Mouse (Mus musculus) limb, embryonic 15.5 days (tissue): Measurements from ENCODE around the gene Rnf4. TPM values are rescaled to one million over a fixed set of nuclear protein-coding genes. Genes with fewer than 3 reads are reported as not detected.

Source experiments
- ATAC-seq: fragments of 200-750 bp; cut with Nextera tagmentation; 2 replicates; pipeline ENCODE4 v1.8.0; 2017; ENCODE audit warnings: low read depth, moderate TSS enrichment; ENCODE audit not compliant: insufficient number of reproducible peaks, low FRiP score, low TSS enrichment
- H3K27ac ChIP-seq: fragments of 300-500 bp; sonication (generic); 2 replicates; pipeline ENCODE4 v1.5.1; 2015; ENCODE audit warnings: moderate library complexity, mild to moderate bottlenecking, inconsistent platforms
- H3K27me3 ChIP-seq: fragments of 300-500 bp; sonication (generic); 2 replicates; pipeline ENCODE4 v1.6.1; 2015; ENCODE audit warnings: inconsistent platforms
- H3K36me3 ChIP-seq: fragments of 300-500 bp; sonication (generic); 2 replicates; pipeline ENCODE4 v1.6.1; 2015; ENCODE audit warnings: inconsistent platforms
- H3K4me1 ChIP-seq: fragments of 300-500 bp; sonication (generic); 2 replicates; pipeline ENCODE4 v1.6.1; 2015; ENCODE audit warnings: inconsistent platforms
- H3K4me2 ChIP-seq: fragments of 300-500 bp; sonication (generic); 2 replicates; pipeline ENCODE4 v1.6.1; 2015; ENCODE audit warnings: mild to moderate bottlenecking, inconsistent platforms
- H3K4me3 ChIP-seq: fragments of 300-500 bp; sonication (generic); 2 replicates; pipeline ENCODE4 v1.5.1; 2015; ENCODE audit warnings: mild to moderate bottlenecking, inconsistent platforms
- H3K9ac ChIP-seq: fragments of 300-500 bp; sonication (generic); 2 replicates; pipeline ENCODE4 v1.6.1; 2015; ENCODE audit warnings: inconsistent platforms
- H3K9me3 ChIP-seq: fragments of 300-500 bp; sonication (generic); 2 replicates; pipeline ENCODE4 v1.6.1; 2016; ENCODE audit warnings: inconsistent platforms
- WGBS: fragments of 180-500 bp; shearing (Covaris S2); methylation state at CpG from one replicate; pipeline ENCODE4 v1.1.7; 2015; 5-methylcytosine and 5-hydroxymethylcytosine counted together
- polyA plus RNA-seq: library from polyadenylated mRNA; unstranded; fragments of >200 nt; fragmentation: Nextera tagmentation; extraction: Ambion mirVana; gene quantifications from 2 replicates; pipeline ENCODE4 v1.2.1, GENCODE M21; 2015

Rnf4 gene
- polyA plus RNA-seq, 1 experiment from 2014 or later, result 151 TPM

- H3K4me1 ChIP-seq, result no peaks in the 10 kb centered on the region
- H3K9me3 ChIP-seq, result no peaks in the 10 kb centered on the region
- no peak overlapping the region for H3K27ac ChIP-seq
- no peak overlapping the region for H3K4me3 ChIP-seq
- 97% methylated on average over 5 of the region's 5 CpGs for WGBS
- H3K9ac ChIP-seq, result no peak overlapping the region
- no peaks in the 10 kb centered on the region for H3K27me3 ChIP-seq
- peaks cover 8% of the 10 kb centered on the region; the same call in 1 of the 2 replicates for H3K36me3 ChIP-seq
- ATAC-seq, result no peak
- H3K4me2 ChIP-seq, result no peak overlapping the region
These were observed 49.5 kb downstream of the Rnf4 start for GRCm38 (mm10) chr5:34385616-34386015.

GRCm38 (mm10) chr5:34386744-34387143 lies 50.7 kb downstream of the Rnf4 start:
- Histone ChIP-seq H3K9me3 (no peaks in the 10 kb centered on the region), H3K27ac (no peak overlapping the region), H3K4me3 (no peak overlapping the region), H3K36me3 (peaks cover 8% of the 10 kb centered on the region; the same call in 1 of the 2 replicates), H3K4me1 (no peaks in the 10 kb centered on the region), H3K4me2 (no peak overlapping the region), H3K9ac (no peak overlapping the region), H3K27me3 (no peaks in the 10 kb centered on the region)
- no peak for ATAC-seq
- 95% methylated on average over 2 of the region's 2 CpGs for WGBS

- Histone ChIP-seq H3K4me2 (no peak overlapping the region), H3K27me3 (no peaks in the 10 kb centered on the region), H3K9ac (no peak overlapping the region), H3K4me1 (0 out of 2 replicates have a peak, but pooled peaks cover 2% of the 10 kb centered on the region), H3K4me3 (no peak overlapping the region), H3K9me3 (no peaks in the 10 kb centered on the region), H3K27ac (no peak overlapping the region), H3K36me3 (no peaks in the 10 kb centered on the region)
- WGBS, result 93% methylated on average over 8 of the region's 8 CpGs
- ATAC-seq, result no peak
These were observed 57.2 kb downstream of the Rnf4 start for GRCm38 (mm10) chr5:34393251-34393650.

- 90% methylated on average over 1 of the region's 1 CpGs for WGBS
- H3K9me3 ChIP-seq, result no peaks in the 10 kb centered on the region
These were observed 59.3 kb downstream of the Rnf4 start for GRCm38 (mm10) chr5:34395347-34395746.

GRCm38 (mm10) chr5:34395850-34396540 lies 59.9 kb downstream of the Rnf4 start:
- H3K4me1 ChIP-seq, result 0 out of 2 replicates have a peak, but pooled peaks cover 4% of the 10 kb centered on the region
- no peaks in the 10 kb centered on the region for H3K9me3 ChIP-seq
- no peak for ATAC-seq

More at GRCm38 (mm10) chr5:34395347-34395746, 59.3 kb downstream of the Rnf4 start:
- H3K27me3 ChIP-seq, result no peaks in the 10 kb centered on the region
- H3K4me3 ChIP-seq, result no peak overlapping the region
- no peak for ATAC-seq
- no peaks in the 10 kb centered on the region for H3K36me3 ChIP-seq
- H3K9ac ChIP-seq, result no peak overlapping the region
- H3K4me2 ChIP-seq, result no peak overlapping the region
- H3K27ac ChIP-seq, result no peak overlapping the region
- H3K4me1 ChIP-seq, result 0 out of 2 replicates have a peak, but pooled peaks cover 4% of the 10 kb centered on the region

GRCm38 (mm10) chr5:34397866-34398265 lies 61.8 kb downstream of the Rnf4 start:
- Histone ChIP-seq H3K4me3 (no peak overlapping the region), H3K4me2 (no peak overlapping the region), H3K36me3 (no peaks in the 10 kb centered on the region), H3K27ac (no peak overlapping the region), H3K9me3 (no peaks in the 10 kb centered on the region), H3K27me3 (no peaks in the 10 kb centered on the region), H3K9ac (no peak overlapping the region), H3K4me1 (0 out of 2 replicates have a peak, but pooled peaks cover 4% of the 10 kb centered on the region)
- ATAC-seq, result no peak
- 85% methylated on average over 2 of the region's 2 CpGs for WGBS

More at GRCm38 (mm10) chr5:34395850-34396540, 59.9 kb downstream of the Rnf4 start:
- H3K4me2 ChIP-seq, result no peak overlapping the region
- no peaks in the 10 kb centered on the region for H3K36me3 ChIP-seq
- H3K27me3 ChIP-seq, result no peaks in the 10 kb centered on the region
- no peak overlapping the region for H3K4me3 ChIP-seq
- H3K27ac ChIP-seq, result no peak overlapping the region
- 84% methylated on average over 2 of the region's 2 CpGs for WGBS
- no peak overlapping the region for H3K9ac ChIP-seq

- Histone ChIP-seq H3K27me3 (no peaks in the 10 kb centered on the region), H3K36me3 (no peaks in the 10 kb centered on the region), H3K4me2 (no peak overlapping the region), H3K9me3 (no peaks in the 10 kb centered on the region), H3K27ac (no peak overlapping the region; the same call in 1 of the 2 replicates), H3K9ac (no peak overlapping the region), H3K4me1 (0 out of 2 replicates have a peak, but pooled peaks cover 4% of the 10 kb centered on the region), H3K4me3 (no peak overlapping the region)
- ATAC-seq, result no peak
- WGBS, result 66% methylated on average over 1 of the region's 1 CpGs
These were observed 62.2 kb downstream of the Rnf4 start for GRCm38 (mm10) chr5:34398326-34398725.

Other genes starting within 250 kb of the Rnf4 start
- 3.3 and 3.9 TPM in 2 replicates for gene Poln, start 166.8 kb upstream of the Rnf4 start, polyA plus RNA-seq
- gene Haus3, start 166.8 kb upstream of the Rnf4 start, polyA plus RNA-seq, result 28.1 and 29.4 TPM in 2 replicates
- 40.3 and 42.4 TPM in 2 replicates for gene Mxd4, start 148.6 kb upstream of the Rnf4 start, polyA plus RNA-seq
- 0.82 and 1.1 TPM in 2 replicates for gene Zfyve28, start 47.8 kb upstream of the Rnf4 start, polyA plus RNA-seq
- gene Cfap99, start 47.7 kb upstream of the Rnf4 start, polyA plus RNA-seq, result not detected in 2 replicates
- 11.4 and 12.3 TPM in 2 replicates for gene Fam193a, start 33.6 kb downstream of the Rnf4 start, polyA plus RNA-seq
- gene Tnip2, start 177.7 kb downstream of the Rnf4 start, polyA plus RNA-seq, result 26.2 and 29.2 TPM in 2 replicates
- 10.0 and 10.1 TPM in 2 replicates for gene Sh3bp2, start 189.5 kb downstream of the Rnf4 start, polyA plus RNA-seq
- 185 and 197 TPM in 2 replicates for gene Add1, start 237.4 kb downstream of the Rnf4 start, polyA plus RNA-seq